Mouse (Mus musculus): ENCODE data around the gene Ltbp2. TPM values are rescaled to one million over a fixed set of nuclear protein-coding genes. Genes with fewer than 3 reads are reported as not detected.

The Ltbp2 gene
- total RNA-seq, 2 experiments from 2014 or later, result 0.26 to 0.71 TPM

GRCm38 (mm10) chr12:84771981-84772520, 104.3 kb downstream of the Ltbp2 start:
- peak overlapping the region; percentile 65 for H3K4me3 ChIP-seq
- TF ChIP-seq CTCF (conservative IDR thresholded peaks at IDR 0.05), result no peak
- H3K27ac ChIP-seq, result peak overlapping the region; percentile 90
- no peak for DNase-seq (ENCODE audit: low spot score in 2 of 2)

- no peak for DNase-seq (ENCODE audit: low spot score in 2 of 2)
- TF ChIP-seq CTCF (conservative IDR thresholded peaks at IDR 0.05), result no peak
- Histone ChIP-seq H3K4me3 (no peak overlapping the region), H3K27ac (no peak overlapping the region)
Observed at GRCm38 (mm10) chr12:84769624-84770023, 106.7 kb downstream of the Ltbp2 start.

- TF ChIP-seq CTCF (conservative IDR thresholded peaks at IDR 0.05), result no peak
- DNase-seq (ENCODE audit: low spot score in 2 of 2), result no peak
Observed at GRCm38 (mm10) chr12:84767510-84767909, 108.8 kb downstream of the Ltbp2 start.

GRCm38 (mm10) chr12:84766113-84766735, 110.1 kb downstream of the Ltbp2 start:
- no peak for DNase-seq (ENCODE audit: low spot score in 2 of 2)
- no peak for TF ChIP-seq CTCF (conservative IDR thresholded peaks at IDR 0.05)
- Histone ChIP-seq H3K27ac (no peak overlapping the region), H3K4me3 (no peak overlapping the region)

More at GRCm38 (mm10) chr12:84767510-84767909, 108.8 kb downstream of the Ltbp2 start:
- Histone ChIP-seq H3K27ac (no peak overlapping the region), H3K4me3 (no peak overlapping the region)

GRCm38 (mm10) chr12:84765506-84765905, 110.8 kb downstream of the Ltbp2 start:
- no peak for TF ChIP-seq CTCF (conservative IDR thresholded peaks at IDR 0.05)
- Histone ChIP-seq H3K27ac (no peak overlapping the region), H3K4me3 (no peak overlapping the region)
- no peak for DNase-seq (ENCODE audit: low spot score in 2 of 2)

GRCm38 (mm10) chr12:84764756-84765155, 111.6 kb downstream of the Ltbp2 start:
- TF ChIP-seq CTCF (conservative IDR thresholded peaks at IDR 0.05), result no peak
- no peak overlapping the region for H3K27ac ChIP-seq
- H3K4me3 ChIP-seq, result no peak overlapping the region
- DNase-seq (ENCODE audit: low spot score in 2 of 2), result no peak

- TF ChIP-seq CTCF (conservative IDR thresholded peaks at IDR 0.05), result no peak
Observed at GRCm38 (mm10) chr12:84763577-84764218, 112.6 kb downstream of the Ltbp2 start.

GRCm38 (mm10) chr12:84762532-84762931, 113.8 kb downstream of the Ltbp2 start:
- no peak for DNase-seq (ENCODE audit: low spot score in 2 of 2)
- TF ChIP-seq CTCF (conservative IDR thresholded peaks at IDR 0.05), result no peak
- Histone ChIP-seq H3K4me3 (no peak overlapping the region), H3K27ac (no peak overlapping the region)

More at GRCm38 (mm10) chr12:84763577-84764218, 112.6 kb downstream of the Ltbp2 start:
- no peak overlapping the region for H3K27ac ChIP-seq
- DNase-seq (ENCODE audit: low spot score in 2 of 2), result no peak
- H3K4me3 ChIP-seq, result no peak overlapping the region

GRCm38 (mm10) chr12:84759063-84759462, 117.3 kb downstream of the Ltbp2 start:
- H3K4me3 ChIP-seq, result no peak overlapping the region
- H3K27ac ChIP-seq, result no peak overlapping the region
- no peak for DNase-seq (ENCODE audit: low spot score in 2 of 2)
- TF ChIP-seq CTCF (conservative IDR thresholded peaks at IDR 0.05), result peak; percentile 71

- TF ChIP-seq CTCF (conservative IDR thresholded peaks at IDR 0.05), result no peak
- Histone ChIP-seq H3K4me3 (no peak overlapping the region), H3K27ac (no peak overlapping the region)
- peak in 1 of 2 experiments; percentile 31 for DNase-seq (ENCODE audit: low spot score in 2 of 2)
Observed at GRCm38 (mm10) chr12:84756016-84756415, 120.3 kb downstream of the Ltbp2 start.

- TF ChIP-seq CTCF (conservative IDR thresholded peaks at IDR 0.05), result peak; percentile 88
- no peak overlapping the region for H3K27ac ChIP-seq
- peak in 1 of 2 experiments; percentile 81 for DNase-seq (ENCODE audit: low spot score in 2 of 2)
- H3K4me3 ChIP-seq, result no peak overlapping the region
Observed at GRCm38 (mm10) chr12:84755008-84755695, 121.2 kb downstream of the Ltbp2 start.

- peak overlapping the region; percentile 75 for H3K27ac ChIP-seq
- DNase-seq (ENCODE audit: low spot score in 2 of 2), result peak in 1 of 2 experiments; percentile 27
- 0 out of 2 replicates have a peak overlapping the region, but pooled peaks have one; percentile 15 for H3K4me3 ChIP-seq
- TF ChIP-seq CTCF (conservative IDR thresholded peaks at IDR 0.05), result no peak
Observed at GRCm38 (mm10) chr12:84752131-84752977, 124.0 kb downstream of the Ltbp2 start.
